Mouse (Mus musculus) cerebellum, adult 18-20 months (tissue): ENCODE data around the gene Cyp2d9.
A peak's percentile ranks its signal among the peaks of the same experiment; 100 is the strongest.
"Not testable (repeated sequence)": the region's sequence is repeated elsewhere in the genome, so short reads cannot be mapped to it uniquely, and the experiment has no call there.

Experiments used
- DNase-seq, 2 experiments: peaks; one replicate each; pipeline ENCODE4 v3.0.0; 2021

The Cyp2d9 gene

DNA sequence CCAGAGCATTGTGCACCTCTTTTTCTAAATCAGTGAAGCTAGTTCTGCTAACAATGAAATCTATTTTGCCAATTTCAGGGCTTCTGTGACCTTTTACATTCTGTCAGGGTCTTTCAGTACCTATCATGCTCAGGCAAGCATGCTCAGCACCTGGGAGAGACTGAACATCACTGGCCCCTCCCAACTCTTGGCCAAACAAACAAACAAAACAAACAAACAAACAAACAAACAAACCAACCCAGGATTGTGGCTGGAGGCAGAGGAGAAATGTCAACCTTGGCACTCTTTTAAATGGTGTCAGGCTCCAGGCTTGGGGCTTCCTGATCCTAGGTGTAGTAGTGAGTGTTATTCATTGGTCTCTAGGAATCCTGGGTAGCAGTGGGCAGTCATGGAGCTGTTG, at the start of gene Cyp2d9:
Cyp2d9 (plus strand) TSS at position 301 of the 400 bp plus-strand sequence.
- no peak for DNase-seq

DNA sequence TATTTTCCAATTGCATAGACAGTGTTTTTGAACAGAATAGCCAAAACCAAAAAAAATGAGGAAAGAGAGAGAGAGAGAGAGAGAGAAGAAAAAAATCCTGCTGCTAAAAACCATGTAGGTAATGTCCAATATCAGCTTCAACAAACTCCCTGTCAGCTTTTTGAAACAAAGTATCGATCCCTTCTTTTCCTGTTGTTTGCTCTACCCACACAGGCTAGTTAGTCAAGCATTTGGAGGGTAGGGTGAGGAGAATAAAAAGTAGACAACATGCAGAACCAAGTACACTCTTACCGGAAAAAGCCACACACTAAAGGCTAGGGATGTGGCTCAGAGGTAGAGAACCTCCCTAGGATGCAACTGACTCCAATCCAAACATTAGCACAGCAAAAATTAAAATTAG, 47.5 kb upstream of the Cyp2d9 start:
- no peak for DNase-seq

DNA sequence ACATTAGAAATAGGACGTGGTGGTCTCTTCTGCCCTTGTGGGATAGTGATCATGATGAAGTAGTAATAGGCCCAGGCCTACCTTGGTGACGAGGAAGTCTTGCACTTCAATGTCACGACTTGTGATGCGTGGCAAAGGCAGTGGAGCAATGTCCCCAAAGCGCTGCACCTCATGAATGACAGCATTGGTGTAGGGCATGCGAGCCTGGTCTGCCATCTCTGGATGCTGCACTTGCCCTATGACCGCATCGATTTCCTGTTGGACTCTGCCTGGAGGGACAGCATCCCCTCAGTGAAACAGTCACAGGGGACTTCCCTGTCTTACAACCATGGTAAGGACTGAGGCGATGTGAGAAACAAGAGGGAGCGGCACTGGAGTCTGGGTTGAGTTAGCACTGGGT, 43.3 kb upstream of the Cyp2d9 start:
- DNase-seq: not testable (repeated sequence)

DNA sequence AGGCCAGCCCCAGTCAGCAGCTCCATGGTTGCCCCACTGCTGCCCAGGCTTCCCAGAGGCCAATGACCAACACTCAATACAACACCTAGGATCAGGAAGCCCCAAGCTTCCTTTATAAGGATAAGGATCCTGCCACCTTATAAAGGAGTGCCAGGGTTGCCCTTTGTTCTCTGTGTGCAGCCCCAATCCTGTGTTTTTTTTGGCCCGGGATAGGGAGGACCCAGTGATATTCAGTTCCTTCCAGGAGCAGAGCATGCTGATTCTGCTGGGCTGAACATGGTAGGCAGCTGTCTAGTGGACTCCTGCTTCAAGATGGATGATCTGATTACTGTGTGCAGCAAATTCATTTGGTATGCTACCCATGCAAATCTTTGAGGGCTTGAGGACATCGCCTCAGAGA, 39.3 kb upstream of the Cyp2d9 start, which contains the start of gene Cyp2d11:
Cyp2d11 (minus strand) TSS at position 101 of the 400 bp plus-strand sequence.
- DNase-seq: not testable (repeated sequence)

DNA sequence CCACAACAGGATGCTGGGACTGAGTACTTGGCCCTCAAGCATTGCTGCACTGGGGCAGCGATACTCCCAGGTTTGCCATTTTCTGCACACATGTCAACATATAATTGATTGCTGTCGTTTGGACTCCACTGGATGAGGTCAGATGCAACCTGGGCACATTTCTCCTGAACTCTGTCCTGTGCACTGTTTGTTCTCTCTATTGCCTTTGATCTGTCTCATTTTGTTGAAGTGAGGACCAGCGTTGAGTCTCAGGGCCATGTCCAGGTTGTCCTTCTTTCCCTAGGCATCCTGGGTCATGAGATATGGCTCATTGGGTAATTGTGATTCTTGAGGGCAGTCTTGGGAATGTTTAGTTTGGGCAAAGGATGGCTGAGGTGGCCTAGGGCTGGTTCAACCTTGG, 37.3 kb upstream of the Cyp2d9 start:
- DNase-seq: not testable (repeated sequence)

DNA sequence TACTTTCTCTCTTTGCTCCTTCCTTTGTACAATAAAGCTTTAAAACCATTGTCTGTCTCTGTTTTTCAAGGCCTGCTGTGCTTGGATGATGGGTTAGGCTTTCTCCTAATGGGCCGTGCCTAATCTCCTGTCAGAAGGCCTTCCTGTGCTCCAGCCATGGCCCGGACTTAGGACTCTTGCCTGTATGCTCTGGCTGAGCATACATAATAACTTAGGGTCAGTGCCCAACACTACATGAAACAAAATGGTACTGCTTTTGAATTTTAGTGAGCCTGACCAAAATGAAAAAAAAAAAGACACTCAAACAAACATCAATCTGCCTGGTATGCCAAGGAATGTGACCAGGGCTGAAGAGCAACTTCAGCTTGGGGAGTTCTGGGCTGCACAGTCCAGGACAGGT, 31.7 kb upstream of the Cyp2d9 start:
- no peak for DNase-seq

DNA sequence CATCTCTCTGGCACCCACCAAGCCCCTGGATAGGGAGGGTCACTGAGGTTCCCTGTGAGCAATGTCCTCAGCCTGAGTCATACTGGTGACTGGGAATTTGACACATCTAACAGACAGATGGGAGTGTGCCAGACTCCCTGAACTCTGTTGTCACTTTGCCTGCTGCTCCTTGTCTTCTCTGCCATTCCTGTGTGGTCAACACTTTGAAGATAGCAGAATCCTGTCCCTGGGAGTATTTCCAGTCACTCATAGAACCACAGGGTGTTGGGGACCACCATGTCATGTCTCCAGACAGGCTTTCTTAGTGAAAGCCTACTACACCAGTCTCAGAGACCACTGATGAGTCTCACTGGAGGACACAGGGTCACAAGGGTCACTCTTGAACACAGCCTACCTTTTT, 31.1 kb upstream of the Cyp2d9 start:
- DNase-seq: no peak

DNA sequence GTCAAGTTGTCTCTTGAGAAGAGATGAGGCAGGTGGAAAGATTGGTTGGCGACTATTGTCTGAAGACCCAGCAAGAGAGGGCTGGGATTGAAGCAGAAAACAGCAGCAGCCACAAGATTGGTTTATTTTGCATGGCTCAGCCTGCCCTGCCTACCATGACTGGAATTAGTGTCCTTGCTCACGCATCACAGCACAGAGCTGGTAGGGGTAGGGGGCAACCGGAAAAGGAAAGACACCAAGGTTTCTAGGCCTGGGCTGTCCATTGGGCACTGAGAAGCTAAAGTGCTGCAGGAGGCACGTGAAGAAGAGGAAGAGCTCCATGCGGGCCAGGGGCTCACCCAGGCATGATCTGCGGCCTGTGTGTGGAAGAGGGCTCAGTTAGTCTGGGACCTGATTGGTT, 30.5 kb upstream of the Cyp2d9 start:
- no peak for DNase-seq

DNA sequence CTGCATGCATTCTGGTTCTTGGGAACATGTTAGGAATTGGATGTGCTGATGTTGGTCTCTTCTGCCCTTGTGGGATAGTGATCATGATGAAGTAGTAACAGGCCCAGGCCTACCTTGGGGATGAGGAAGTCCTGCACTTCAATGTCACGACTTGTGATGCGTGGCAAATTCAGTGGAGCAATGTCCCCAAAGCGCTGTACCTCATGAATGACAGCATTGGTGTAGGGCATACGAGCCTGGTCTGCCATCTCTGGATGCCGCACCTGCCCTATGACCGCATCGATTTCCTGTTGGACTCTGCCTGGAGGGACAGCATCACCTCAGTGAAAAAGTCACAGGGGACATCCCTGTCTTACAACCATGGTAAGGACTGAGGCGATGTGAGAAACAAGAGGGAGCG, 29.6 kb upstream of the Cyp2d9 start:
- no peak for DNase-seq

DNA sequence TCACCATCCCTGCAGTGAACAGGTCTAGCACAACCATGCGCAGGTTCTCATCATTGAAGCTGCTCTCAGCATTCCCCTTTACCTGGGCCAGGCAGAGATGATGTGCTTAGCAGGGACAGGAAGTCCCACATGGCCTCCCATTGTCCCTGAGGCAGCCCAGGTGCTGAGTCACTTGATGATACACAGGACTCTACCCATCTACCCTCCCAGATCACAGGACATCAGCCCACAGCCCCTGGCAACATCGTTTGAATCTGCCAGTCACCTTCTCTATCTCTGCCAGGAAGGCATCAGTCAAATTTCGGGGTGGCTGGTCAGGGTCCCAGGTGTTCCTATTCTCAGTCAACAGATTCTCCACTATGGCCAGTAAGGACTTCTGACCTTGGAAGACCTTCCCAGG, 29.1 kb upstream of the Cyp2d9 start:
- no peak for DNase-seq

DNA sequence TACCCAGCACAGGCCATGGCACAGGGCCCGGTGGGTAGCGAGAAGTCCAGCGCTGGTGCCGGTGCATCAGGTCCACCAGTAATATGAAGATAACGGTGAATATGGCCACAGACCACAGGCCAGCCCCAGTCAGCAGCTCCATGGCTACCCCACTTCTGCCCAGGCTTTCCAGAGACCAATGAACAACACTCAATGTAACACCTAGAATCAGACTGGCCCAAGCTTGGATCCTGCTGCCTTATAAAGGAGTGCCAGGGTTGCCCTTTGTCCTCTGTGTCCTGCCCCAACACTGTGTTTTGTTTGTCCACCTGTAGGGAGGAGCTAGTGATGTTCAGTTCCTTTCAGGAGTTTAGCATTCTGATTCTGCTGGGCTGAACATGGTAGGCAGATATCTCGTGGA, 26.3 kb upstream of the Cyp2d9 start, which contains the start of gene Cyp2d10:
Cyp2d10 (minus strand) TSS at position 215 of the 400 bp plus-strand sequence.
- no peak for DNase-seq

DNA sequence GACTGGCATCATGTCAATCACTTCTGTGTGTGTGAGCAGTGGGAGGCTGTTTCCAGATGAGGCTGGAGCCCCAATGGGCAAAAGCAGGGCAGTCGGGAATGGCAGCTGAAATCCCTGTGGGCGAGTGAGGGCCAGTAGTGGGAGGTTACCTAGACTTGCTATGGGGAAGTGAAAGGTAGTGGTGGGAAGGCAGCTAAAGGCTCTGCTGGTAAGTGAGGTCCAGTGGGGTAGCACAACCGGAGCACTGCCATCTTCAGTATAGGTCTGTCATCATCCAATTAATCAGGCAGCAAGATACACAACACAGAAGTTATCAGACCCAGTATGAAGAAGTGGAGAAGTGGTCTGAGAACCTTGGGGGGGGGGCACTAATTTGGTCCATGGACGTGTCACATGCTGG, 25.7 kb upstream of the Cyp2d9 start:
- DNase-seq: no peak

DNA sequence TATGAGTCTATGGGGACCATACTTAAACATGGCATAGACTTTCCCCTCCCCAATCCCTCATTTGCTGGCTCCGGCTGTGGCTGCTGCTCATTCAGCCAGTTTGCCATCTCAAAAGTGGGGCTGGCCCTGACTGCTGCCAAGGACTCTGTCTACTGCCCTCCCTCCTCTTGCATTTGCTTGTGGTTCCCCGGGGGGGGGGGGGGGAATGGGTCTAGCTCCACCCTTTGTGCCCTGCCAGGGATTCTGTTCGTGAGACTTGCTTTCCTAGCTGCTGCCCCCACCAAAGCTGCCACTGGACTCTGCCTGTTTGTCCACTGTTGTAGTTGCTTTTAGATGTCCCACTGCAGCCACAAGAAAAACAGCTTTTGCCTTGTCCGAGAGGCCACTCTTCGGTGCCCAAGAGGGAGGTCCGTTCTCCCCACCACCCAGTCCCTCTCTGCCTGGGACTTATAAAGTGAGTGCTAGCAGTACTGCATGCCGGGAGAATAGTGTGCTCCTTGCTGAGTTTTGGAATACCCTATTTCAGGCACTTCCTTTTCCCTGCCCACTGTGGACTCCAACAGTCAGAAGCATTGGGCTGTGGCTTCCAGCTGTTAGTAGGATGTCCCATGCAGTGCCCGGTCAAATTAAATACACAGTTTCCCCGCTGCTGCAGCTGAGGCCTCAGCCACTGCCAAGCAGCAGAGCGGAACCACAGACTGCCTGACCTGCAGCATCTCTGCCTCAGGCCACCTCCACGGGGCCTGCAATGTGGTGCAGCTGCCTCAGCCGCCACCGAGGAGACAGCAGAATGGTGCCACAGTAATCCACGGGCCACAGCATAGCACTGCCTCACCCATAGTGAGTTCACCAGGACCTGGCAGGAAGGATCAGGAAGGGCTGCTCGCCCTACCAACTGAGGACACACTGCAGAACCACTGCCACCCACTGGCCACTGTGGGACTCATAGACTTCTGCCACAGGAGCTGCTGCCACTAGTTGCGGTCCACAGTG, 16.1 kb upstream of the Cyp2d9 start:
- DNase-seq: peak; percentile 89 to 93

DNA sequence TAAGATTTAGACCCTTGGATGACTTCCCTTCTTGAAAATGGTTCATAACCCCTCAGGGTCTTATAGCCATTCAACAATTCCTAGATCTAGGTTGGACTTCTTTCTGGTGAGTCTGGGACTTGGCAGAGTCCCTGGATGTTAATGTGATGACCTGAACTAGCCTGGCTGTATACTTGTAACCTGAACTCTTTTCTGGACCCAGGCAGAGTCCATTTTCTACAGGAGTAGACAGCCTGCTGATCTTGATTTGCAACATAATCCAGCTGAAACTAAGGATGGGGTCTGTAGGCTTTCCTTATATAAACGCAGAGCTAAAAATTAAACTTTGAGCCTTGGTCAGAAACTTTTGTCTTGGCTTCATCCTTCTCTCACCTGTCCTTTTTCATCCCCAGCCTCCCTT, 14.6 kb upstream of the Cyp2d9 start:
- no peak for DNase-seq

DNA sequence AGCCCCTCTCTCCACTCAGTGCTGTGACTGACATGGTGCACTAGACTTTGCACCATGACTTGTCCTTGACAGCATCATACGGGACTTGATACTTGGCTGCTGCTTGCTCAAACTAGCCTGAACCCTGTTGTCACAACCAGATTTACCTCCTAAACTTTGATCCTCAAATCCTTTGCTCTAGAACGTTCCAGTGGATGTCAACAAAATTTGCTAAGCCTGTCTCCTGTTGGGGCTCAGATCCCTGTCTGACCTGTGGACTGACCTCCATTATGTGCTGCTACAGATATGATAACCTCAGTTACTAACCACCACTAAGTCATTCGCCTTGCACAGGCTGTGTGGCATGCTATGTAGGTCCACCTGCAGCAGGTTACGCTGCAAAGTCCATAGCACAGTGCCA, 10.3 kb upstream of the Cyp2d9 start:
- DNase-seq: no peak

DNA sequence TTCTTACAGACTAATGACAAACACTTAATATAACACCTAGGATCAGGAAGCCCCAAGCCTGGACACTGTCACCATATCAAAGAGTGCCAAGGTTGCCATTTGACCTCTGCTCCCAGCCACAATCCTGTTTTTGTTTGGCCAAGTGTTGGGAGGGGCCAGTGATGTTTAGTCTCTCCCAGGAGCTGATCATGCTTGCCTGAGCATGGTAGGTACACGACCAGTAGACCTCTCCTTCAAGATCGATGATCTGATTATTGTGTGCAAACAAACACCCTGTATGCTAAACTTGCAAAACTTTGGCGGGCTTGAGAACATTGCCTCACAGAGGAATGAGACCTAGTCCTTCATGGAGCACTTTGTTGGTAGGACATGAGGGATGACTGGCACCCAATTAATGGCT, 9.8 kb upstream of the Cyp2d9 start:
- no peak for DNase-seq

DNA sequence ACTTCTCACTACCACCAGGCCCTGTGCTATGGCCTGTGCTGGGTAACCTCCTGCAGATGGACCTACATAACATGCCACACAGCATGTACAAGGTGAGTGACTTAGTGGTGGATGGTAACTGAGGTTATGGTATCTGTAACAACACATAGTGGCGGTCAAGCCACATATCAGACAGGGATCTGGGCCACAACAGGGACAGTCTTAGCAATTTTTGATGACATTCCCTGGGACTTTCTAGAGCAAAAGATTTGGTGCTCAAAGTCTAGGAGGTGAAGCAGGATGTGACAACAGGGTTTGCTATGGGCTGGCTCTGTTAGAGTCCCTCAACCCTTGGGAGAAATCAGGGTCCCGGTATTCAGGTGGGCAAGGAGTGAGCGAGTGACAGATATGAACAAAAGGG, 384 bp downstream of the Cyp2d9 start:
- DNase-seq: no peak

DNA sequence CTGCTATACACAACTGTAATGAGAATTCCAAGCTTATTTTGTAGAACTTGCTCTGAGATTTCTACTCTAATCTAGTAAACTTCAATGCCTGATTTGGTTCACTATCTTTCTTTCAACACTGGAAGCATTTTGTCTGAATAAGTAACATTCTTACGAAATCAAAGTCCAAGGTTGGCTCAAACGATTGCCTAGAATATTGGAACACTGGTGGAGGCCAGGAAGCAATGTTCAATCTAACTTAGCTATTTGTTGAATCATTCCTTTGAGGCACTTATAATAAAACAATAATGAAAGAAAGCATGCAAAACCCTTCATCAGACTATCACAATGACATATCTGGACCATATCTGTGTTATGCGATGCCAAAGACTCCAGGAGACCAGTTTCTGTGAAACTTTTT, 1.3 kb downstream of the Cyp2d9 start:
- DNase-seq: no peak

DNA sequence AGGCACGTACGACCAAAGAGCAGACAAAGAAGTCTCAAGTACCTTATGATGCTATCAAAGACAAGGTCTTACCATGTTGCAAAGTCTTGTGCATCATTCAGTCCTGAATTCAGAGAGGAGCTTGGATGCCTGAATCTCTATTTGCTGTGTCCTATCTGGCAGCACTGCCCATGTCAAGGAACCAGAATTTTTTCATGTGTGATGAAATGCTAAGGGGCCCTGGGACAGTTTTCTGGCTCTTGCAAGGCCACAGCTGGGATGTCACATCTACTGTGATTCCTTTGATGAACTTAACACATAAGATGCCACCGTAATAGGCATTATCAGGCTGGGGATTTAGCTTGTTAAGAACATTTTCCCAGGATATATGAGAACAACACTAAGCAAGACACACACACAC, 1.8 kb downstream of the Cyp2d9 start:
- no peak for DNase-seq

DNA sequence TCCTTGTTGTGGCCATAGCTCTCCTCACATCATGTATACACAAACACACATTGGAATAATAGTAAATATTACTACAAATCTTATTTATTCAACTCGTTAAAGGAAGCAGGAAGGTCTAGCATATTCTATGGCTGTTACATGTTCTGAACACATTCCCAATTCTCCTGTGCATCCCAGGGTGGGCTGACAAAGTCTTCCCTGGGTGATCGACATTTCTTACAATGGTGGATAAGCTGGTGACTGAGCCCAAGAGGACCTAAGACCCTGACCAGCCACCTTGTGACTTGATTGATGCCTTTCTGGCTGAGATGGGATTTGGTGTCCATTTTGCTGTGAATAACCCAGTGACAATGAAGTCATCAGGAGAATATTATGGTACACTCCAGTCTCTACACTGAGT, 2.4 kb downstream of the Cyp2d9 start:
- DNase-seq: no peak

DNA sequence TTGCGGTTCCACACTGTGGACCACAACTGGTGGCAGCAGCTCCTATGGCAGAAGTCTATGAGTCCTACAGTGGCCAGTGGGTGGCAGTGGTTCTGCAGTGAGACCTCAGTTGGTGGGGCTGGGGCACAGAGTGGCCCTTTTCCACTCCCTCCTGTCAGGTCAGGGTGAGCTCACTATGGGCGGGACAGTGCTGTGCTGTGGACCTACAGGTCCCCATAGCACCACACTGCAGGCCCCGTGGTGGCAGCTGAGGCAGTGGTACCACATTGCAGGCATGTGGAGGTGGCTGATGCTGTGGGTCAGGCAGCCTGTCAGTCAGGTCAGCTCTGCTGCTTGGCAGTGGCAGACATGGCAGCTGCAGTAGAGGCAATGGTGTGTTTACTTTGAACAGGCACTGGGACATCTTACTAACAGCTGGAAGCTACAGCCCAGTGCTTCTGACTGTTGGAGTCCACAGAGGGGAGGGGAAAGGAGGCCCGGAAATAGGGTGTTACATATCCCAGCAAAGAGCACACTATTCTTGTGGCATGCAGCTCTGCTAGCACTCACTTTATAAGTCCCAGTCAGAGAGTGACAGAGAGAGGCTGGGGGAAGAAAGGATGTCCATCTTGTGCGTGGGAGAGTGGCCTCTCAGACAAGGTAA, 4.9 kb downstream of the Cyp2d9 start:
- DNase-seq: no peak

DNA sequence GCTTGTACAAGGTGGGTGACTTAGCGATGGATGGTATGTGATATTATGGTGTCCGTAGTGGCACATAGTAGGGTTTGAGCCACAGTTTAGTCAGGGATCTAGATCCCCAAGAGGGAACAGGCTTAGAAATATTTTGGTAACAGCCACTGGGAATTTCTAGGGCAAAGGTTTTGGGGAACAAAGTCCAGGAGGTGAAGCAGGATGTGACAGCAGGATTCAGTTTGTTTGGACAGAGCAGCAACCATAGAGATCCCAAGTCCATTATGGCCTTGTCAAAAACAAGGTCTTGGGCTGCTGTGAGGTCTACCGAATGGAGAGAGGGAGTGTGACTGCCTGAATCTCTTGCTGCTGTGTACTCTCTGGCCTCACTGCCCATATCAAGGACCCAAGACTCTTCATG, 10.4 kb downstream of the Cyp2d9 start:
- DNase-seq: no peak

DNA sequence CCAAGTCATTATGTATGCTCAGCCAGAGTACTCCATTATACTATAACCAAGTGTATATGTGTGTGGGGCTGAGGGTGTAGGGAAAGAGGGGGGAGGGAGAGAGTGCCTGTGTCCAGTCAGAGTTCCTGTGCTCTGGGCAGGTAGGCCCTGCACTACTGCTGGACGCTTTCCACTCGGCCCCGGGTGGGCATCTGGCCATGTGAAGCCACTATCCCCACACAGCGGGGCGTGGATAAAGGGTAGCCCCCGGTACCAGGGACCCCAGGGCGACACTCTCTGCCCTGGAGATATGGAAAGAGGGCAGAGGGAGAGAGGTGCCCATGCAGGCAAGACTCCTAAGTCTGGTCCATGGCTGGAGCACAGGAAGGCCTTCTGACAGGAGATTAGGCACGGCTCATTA, 12.0 kb downstream of the Cyp2d9 start:
- DNase-seq: no peak

DNA sequence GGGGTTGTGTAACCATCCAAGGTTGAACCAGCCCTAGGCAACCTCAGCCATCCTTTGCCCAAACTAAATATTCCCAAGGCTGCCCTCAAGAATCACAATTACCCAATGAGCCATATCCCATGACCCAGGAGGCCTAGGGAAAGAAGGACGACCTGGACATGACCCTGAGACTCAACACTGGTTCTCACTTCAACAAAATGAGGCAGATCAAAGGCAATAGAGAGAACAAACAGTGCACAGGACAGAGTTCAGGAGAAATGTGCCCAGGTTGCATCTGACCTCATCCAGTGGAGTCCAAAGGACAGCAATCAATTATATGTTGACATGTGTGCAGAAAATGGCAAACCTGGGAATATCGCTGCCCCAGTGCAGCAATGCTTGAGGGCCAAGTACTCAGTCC, 16.8 kb downstream of the Cyp2d9 start:
- not testable (repeated sequence) for DNase-seq
